Mouse (Mus musculus) Muller cell, postnatal 12 days (primary cell): ENCODE measurements around the gene Abcb6.

Experiments used
- DNase-seq: peaks from one replicate; pipeline ENCODE4 v3.0.0-alpha.2; 2015; ENCODE audit errors: inconsistent ontology term

Gene Abcb6

DNA sequence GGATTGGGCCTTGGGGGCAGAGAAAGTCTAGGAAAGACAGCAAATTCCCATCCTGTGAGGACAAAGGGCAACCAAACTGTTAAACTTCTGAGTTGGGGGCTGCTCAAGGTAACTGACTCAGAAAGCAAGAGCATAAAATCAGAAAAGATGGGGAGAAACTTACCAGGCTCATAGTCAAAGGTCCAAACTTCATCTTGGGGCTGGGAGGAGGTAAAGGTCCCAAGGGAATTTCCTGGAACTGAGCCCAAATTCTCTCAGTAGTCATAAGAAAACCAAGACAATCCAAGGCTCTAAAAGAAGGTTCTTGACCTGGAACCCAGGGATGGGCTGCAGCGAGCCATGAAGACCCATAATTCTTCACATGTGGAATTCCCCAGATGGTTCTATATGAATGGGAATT lies 21.0 kb upstream of the Abcb6 start:
- DNase-seq = no peak

DNA sequence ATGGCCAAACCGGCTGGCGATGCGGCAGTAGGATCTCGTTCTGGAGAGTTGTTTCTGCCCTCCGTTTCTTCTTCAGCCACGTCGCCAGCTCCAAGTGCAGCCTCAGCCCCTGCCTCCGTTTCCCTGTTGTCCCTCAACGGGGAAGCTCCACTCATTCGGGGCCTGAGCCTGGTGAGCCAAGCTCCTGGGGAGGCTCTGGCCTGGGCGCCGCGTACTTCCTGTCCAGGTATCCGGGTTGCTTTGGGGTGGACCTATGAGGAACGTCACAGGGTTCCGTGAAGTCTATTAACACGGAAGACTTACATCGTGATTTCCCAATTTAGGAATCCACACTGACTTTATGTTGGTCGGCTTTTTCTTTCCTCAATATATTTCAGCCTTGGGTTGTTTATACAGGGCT lies 12.3 kb upstream of the Abcb6 start:
- DNase-seq = no peak

DNA sequence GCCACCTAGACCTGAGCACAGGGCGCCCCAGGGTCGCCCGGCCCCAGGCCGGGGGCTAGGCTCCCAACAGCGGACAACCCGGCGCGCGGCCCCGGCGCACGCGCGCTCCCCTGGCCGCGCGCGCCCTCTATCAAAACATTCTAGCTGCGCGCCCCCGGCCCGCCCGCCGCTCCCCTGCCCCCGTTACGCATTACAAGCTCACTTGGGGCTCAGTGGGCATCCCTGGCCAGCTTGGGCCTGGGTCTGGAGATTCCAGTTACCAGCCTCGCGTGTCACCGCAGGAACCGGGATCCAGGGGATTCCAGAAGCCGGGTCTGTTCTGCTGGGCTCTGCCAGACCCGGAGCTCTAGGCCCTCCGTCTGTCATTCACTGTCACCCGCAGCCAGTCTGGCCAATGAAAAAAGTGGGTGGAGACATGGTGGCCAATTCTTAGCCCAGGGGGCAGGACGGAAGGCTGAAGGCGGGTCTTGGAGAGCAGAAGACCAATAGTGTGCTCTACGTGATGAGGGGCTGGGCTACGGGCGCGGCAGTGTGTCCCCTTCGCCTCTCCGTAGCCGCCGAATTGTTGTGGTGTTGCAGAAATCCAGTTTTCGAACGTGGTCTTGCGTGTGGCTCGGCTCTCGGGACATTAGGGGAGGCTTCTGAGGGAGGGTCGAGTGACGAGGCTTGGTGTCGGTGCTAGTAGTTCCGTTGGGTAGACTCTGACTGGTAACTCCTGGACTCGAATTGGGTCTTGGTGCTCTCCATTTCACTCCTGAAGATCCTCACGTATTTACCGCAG lies 11.6 kb upstream of the Abcb6 start, which contains the start of the genes Ankzf1 and Atg9a:
Gene Ankzf1 (plus strand): TSS at position 530 of the 781 bp plus-strand sequence.
Gene Atg9a (minus strand): TSS at position 575 of the 781 bp plus-strand sequence.
- DNase-seq = peak; percentile 98

DNA sequence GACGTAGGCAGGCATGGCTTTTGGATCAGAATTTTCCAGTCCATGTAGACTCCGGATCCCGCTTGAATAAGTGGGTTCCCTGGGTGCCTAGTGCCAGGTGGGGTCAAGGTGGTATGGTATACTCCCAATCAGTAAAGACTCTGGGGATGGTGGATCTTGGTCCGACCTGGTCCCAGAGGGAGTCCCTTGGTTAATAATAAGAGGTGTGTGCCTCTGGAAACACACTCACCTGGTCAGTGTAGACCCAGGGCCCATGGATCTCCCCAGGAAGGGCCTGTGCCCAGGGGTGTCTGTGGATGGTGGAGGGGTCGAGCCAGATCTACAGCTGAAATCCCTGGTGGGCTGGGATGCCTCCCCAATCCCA lies 11.0 kb upstream of the Abcb6 start:
- no peak for DNase-seq

DNA sequence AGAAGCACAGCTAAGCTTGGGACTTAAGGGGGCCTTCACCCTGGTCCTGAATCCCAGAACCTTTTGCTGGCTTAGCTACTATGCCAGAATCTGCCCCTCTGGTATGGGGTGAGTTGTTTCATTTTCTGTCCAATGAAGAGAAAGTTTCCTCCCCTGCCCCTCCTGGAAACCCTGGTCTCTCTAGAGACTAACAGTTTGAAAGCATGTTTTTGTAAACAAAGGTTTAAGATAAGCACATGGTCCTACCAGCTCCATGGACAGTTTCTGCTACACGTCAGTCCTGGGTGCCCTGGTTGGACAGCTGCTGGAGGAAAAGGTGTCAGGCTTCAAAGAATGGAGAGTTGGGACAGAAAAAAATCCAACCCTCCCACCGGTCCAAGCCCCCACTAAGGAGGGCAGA lies 10.4 kb upstream of the Abcb6 start:
- DNase-seq = no peak

DNA sequence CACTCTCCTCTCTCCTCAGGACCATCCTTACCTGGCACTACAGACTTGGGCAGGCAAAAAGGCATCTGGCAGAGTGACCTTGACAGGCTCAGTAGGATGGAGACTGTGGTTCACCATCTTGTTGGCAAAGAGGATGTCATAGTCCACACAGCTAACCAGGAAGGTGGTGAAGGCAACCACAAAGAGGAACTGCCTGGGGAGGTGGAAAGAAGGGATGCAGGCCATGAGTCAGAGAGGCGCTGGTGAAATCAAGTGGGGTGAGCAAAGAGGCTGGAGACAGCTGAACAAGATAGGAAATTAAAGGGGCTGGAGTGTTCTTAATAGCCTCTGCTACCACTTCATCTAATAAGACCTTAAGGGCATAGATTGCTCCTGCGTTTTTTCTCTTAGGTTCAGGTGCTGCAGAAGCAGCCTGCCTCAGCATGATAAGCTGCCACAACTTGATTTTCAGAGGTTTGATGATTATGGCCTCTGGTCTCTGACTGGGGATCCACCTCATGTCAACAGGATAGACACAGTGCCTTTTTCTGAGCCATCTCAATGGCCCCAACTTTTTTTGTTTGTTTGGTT lies 7.8 kb upstream of the Abcb6 start:
- no peak for DNase-seq

DNA sequence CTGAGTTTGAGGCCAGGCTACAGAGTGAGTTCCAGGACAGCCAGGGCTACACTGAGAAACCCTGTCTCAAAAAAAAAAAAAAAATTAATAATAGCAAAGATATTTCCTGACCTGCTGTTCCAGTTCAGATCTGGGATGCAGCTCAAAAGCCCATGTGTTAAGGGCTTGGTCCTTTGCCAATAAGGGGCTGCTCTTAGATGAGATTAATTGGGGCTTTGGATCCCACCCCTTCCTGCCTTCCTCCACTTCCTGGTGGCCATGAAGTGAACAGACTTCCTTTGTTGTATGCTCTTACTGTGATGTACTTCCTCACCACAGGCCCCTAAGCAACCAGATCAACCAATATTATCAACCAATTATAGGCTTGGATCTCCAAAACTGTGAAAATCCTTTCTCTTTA lies 6.9 kb upstream of the Abcb6 start:
- DNase-seq = no peak

DNA sequence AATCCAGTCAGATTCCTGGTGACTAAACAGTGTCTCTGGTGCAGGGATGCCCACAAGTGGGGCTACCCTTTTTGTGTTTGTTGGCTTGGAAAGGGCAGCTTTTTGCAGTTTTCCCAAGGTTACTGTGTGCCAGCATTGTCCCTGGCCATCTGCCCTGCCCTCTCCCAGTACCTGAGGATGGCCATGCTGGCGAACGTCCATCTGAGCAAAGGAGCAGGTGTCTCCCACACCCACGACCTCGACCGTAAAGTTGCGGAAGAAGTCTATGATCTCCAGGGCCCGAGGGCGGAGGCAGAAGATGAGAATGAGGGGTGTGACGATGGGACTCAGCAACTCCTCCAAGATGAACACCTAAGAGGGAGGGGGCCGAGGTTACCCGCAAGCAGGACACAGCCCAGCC lies 5.3 kb upstream of the Abcb6 start:
- no peak for DNase-seq

DNA sequence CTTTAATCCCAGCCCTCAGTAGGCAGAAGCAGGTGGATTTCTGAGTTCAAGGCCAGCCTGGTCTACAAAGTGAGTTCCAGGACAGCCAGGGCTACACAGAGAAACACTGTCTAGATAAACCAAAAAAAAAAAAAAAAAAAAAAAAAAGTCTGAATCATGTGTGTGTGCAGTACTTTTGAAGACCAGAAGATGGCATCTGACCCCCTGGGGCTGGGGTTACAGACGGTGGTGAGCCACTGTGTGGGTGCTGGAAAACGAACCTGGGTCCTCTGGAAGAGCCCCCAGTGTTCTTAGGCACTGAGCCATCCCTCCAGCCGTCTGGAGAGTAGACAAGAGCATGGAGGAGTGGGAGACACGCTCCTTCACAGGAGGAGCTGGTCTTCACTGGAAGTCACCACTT lies 2.0 kb upstream of the Abcb6 start:
- DNase-seq = no peak

DNA sequence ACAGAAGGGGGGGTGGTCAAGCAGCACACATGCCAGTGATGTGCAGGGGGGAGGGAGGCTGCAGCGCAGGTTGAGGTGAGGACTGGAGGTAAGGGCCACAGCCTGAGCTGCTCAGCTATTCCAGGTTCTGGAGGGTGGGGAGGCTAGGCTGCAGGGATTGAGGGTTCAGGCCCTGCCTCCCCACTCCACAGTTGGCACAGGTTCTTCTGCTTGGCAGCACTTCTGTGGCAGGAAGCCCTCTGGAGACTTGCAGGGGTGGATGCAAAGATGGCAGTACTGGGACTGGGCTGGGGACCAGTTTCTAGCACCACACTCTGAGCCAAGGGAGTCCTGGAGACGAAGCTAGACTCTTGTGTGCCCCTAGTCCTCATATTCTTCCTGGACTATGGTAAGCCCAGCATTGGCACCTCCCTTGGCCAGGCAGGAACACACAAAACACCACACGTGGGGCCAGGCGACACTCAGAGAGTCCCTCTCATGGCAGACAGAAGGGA lies 1.2 kb upstream of the Abcb6 start:
- DNase-seq = no peak

DNA sequence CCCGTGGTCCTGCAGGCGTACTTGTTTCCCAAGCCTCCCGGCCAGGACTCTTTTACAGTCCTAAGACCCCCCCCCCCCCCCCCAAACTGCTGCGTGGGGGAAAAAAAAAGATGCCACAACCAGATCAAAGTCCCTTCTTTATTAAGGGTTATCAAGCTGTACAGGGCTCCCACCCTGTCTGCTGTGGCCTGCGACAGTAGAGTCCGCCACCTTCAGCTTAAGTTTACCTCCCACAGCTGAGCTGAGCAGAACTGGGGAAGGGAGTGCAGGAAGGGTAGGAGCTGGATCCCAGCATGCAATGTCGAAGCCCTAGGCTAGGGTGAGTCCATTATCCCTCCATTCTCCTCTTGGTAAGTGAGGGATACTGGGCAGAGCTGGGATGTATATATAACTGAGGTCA lies 549 bp upstream of the Abcb6 start:
- DNase-seq = no peak

DNA sequence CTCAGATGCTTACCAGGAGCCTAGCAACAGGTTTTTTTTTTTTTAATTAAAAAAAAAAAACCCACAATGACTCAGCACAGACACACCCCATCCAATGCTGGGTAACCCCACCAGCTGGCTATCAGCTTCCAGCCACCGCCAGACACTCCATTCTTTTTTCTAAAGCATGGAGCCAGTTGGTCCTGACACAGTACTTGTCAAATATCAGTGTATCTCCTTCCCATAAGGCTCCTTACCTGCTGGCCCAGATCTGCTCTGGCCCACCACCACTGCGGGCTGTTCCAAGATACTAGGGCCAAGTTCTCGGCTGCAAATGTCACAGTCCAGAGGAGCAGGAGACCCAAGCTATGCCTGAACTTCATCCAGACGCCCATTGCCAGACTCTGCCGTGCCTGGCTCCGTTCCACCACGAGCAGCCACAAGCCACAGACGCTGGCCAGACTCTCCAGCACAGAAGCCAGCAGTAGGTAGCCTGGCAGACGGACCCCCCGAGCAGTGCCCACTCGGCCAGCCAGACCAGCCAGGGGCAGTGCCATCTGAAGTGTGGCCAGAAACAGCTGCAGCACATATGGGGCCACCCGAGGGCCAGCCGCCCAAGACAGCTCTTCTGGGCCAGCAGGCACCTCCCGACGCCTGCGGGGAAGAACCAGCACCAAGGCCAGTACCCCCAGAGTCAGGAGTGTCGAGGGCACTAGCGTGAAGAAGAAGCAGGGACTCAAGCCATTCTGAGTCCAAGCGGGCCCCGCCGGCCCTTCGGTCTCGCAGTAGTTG lies 673 bp downstream of the Abcb6 start:
- peak; percentile 85 for DNase-seq

DNA sequence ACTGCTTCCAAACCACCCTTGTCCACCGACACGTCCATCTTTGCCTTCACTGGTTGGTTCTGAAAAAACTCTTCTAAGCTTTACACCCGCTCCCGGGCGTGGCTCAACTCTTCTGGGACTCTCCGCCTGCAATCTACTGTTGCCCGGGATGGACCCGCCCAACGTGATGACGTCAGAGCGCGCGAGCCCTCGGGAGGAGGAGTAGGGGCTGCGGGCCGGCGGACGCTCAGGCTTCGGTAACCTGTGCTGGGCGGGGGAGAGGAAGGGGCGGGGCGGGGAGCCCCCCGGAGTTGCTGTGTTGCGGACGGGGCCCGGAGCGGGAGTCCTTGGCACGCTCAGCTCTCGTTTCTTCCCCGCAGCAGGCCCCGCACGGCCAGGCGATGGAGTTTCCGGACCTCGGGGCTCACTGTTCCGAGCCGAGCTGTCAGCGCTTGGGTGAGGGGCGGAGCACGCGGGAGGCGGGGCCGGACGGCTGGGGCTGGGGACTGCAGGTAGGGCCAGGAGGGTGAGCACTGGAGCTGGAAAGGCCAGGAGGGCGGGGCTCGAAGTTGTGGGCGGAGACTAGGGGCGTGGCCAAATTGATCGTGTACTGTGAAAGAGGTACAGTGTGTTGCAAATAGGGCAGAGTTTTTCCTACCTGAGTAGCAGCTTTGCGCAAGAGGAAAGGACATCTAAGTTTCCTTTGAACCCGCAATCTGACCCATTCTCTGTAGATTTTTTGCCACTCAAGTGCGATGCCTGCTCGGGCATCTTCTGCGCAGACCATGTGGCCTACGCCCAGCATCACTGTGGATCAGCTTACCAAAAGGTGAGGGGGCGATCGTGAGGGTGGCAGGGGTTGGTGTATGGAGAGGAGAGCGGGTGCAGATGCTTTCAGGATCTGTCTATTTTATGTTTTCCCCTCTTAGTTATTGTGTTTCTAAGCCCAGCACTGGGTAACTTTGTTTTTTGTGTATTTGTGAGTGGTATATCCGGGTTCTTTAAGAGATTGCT lies 11.4 kb downstream of the Abcb6 start, which contains the start of gene Zfand2b:
Gene Zfand2b (plus strand): TSS at position 175 of the 993 bp plus-strand sequence.
- peak; percentile 98 for DNase-seq

DNA sequence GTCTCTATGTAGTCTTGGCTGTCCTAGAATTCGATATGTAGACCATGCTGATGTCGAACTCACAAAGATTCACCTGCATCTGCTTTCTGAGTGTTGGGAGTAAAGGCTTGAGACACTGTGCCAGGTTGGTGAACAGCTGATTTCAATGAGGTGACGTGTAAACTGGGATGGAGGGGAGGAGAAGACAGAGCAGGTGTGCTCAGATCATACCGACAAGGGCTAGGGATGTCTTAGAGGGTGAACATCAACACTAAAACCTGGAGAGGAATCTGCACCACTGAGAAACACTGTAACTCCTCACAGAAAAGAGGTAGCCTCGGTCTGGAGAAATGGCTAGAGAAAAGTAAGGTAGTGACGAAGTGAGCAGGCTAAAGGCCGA lies 12.1 kb downstream of the Abcb6 start:
- DNase-seq = no peak

DNA sequence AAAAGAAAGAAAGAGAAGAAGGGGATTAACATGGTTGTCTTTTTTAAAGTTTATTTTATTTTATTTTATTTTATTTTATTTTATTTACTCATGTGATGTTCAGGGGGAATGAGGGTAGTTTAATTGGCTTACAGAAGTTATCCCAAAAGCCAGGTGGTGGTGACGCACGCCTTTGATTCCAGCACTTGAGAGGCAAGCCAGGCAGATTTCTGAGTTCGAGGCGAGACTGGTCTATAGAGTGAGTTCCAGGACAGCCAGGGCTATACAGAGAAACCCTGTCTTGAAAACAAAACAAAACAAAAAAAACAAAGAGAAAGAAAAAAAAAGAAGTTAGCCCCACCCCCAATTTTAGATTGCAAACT lies 20.0 kb downstream of the Abcb6 start:
- no peak for DNase-seq

DNA sequence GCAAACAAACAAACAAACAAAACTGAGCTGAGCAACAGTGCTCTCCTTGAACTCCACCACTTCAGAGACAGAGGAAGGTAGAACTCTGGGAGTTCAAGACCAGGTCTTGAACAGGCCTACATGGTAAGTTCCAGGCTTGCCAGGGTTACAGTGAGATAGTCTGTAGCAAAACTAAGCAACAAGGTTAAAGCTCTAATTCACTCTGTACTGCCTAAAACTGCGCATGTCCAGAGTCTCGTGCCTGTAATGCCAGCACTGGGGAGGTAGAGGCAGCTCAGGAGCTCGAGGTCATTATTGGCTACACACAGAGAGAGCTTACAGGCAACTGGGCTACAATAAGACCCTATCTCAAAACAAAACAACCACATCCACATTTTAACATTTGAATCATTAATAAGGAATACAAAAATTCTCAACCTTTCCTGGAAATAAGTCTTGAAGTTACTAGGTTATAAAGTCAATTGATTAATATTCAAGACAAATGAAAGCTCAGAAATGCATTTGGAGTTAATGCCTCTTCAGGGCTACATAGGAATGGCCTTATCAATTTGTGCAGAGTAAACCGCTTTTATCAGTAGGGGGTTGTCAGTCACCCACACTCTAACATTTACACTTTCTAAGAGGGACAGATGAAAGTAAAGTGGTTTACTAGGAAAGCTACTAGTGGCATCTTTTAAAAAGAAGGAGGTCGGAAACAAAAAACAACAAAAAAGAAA lies 20.5 kb downstream of the Abcb6 start:
- DNase-seq = no peak

DNA sequence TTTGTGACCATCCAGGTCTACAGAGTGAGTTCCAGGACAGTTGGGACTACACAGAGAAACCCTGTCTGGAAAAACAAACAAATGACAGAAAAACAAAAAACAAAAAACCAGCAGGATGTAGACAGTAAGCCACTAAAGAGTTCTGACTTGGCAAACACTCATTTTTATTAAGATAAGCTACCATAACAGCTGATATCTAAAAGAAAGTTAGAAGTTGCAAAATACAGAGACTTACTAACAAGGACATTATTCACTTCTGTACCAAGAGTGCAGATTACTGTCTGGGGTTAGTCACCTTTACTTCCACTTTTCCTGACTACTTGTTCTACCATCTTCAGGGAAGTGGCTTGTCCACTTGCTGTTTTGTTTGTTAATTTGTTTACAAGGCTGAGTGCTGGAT lies 21.2 kb downstream of the Abcb6 start:
- DNase-seq = no peak

DNA sequence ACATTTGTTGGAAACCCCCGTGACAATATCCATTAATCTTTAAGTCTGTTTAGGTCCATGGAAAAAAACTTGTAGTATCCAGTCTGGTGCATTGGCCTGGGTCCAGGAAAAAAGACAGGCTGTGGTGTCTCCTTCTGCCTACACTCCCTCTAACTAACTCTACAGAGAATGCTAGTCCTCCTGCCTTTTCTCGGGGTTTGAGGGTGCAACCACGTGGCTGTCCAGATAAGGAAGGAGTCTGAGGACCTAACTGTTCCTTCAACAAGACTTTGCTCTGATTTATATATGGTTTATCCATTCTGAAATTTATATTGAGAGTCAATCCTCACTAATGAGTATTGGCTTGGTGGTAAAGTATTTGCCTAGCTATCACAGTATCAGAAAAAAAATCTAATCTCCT lies 24.4 kb downstream of the Abcb6 start:
- no peak for DNase-seq

DNA sequence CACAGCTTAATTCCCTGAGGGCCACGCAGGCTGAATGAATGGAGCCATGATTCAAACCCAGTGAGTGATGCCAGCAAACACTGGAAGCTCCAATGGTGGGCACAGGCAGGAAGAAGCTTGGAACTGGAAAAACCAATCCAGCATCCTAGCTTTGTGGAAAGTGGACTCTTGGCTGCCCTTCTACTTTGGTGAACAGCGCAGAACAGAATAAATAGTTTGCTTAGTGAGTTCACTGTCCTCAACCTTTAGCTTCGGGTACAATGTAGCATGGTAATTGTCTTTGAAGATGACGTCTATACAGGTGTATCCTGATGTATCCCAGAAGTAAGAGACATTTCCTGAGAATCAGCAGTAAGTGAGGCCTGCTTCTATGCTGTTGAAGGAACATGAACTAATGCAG lies 31.5 kb downstream of the Abcb6 start:
- no peak for DNase-seq

DNA sequence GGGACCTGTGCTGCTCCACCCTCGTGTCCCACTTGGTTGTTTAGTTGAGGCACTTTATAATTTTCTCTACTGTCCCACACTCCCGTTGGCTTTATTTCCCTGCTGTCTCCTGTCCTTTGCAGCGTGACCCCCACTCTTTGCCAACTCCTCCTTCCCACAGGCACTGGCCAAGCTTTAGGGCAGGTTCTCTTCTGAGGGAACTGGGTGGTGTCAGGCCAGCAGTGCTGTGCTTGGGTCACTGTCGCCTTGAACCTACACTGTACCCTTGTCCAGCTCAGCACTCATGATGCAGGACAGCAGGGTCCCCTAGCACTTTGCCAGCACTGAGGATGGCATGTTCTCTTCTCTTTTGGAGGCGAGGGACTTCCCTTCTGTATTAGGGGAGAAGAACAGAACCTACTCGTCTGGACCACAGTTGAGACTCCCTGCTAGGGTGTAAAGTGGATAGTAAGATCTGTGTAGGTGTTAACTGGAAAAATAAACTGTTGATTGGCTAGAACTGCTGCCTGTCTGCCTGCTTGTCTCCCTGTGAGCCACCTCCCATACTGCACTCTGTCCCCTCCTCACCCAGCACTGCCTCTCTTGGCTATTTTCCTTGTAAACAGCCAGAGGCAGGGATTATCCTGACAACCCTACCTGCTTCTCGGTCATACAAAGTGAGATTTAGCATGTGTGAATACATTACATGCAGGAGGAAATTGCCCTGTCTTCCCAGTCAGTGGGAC lies 32.6 kb downstream of the Abcb6 start:
- DNase-seq = no peak
